Mouse (Mus musculus) spleen, postnatal 4 days (tissue): ENCODE measurements around the gene Pik3ip1.
A peak's percentile ranks its signal among the peaks of the same experiment; 100 is the strongest.

Experiments used
- DNase-seq, 2 experiments: peaks; one replicate each; pipeline ENCODE4 v3.0.0; 2022; ENCODE audit warnings: low spot score in 2 of 2

Pik3ip1 gene

DNA sequence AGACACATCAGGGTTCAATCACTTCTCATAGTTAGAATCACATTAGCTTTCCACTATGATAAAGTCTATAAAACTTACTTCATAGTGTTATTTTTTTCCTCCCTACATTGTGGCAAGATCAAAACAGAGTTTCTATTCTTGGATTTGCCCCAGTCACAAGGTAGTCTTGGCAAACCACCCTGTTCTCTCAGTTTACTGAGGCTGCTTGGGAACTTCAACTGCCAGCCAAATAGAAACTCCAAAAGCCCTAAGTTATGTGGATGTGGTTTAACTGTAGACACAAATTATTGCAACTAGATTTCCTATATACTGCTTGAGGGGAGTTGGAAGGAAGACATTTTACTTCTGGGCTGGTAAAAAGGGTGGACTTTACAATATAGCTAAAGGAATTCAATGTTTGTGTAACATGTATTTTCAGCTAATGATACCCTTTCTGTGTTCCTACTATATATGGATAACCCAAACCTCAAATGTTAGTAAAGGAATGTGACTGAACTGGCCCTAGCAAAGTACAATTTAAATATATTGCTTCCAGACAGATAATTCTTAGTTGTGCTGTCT, at the start of gene Pik3ip1:
TSS of gene Pik3ip1 (plus strand) at position 511 of the 561 bp plus-strand sequence.
- DNase-seq: no peak

GRCm38 (mm10) chr11:3282887-3283286, 47.3 kb upstream of the Pik3ip1 start:
- DNase-seq: no peak

DNA sequence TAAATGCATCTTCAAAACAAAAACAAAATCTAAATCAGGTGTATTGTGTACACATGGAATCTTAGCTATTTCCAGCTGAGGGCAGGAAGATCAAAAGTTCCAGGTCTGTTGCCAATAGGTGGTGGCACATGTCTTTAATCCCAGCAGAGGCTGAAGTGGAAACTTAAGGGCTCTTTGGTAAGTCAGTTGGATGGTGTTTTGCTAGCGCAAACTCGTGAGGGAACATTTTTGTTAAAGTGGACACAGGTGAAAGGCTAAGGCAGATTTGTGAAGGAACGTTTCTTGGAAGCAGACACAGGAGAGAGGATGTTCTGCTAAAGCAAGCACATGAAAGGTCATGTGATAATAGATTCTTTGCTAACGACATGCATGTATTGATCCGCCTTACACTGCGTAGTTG, 46.6 kb upstream of the Pik3ip1 start:
- no peak for DNase-seq

GRCm38 (mm10) chr11:3285940-3286339, 44.3 kb upstream of the Pik3ip1 start:
- DNase-seq: no peak

- DNase-seq: no peak
Observed at GRCm38 (mm10) chr11:3287131-3287530, 43.1 kb upstream of the Pik3ip1 start.

DNA sequence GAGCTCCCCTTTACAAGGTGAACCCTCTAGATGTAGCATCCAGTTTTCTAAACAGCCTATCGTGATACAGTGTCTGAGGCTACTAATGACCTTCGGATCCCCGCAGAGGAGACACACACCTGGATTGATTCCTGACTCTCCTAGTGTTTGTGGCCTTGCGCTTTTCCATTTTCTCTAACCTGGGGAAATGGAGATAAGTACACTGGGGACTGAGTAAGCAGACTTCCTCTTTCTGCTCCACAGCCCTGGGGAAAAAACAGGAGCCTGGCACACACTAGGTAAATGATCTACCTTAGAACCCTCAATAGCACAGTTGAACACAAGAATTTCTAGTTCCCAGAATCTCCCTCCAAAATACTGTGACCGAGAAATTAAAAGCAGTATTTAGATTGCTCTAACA, 42.3 kb upstream of the Pik3ip1 start:
- no peak for DNase-seq

GRCm38 (mm10) chr11:3288521-3289301, 41.5 kb upstream of the Pik3ip1 start, which contains the start of gene Patz1:
Gene Patz1 (plus strand): TSS chr11:3288874.
- DNase-seq: peak in 1 of 2 experiments; percentile 55

DNA sequence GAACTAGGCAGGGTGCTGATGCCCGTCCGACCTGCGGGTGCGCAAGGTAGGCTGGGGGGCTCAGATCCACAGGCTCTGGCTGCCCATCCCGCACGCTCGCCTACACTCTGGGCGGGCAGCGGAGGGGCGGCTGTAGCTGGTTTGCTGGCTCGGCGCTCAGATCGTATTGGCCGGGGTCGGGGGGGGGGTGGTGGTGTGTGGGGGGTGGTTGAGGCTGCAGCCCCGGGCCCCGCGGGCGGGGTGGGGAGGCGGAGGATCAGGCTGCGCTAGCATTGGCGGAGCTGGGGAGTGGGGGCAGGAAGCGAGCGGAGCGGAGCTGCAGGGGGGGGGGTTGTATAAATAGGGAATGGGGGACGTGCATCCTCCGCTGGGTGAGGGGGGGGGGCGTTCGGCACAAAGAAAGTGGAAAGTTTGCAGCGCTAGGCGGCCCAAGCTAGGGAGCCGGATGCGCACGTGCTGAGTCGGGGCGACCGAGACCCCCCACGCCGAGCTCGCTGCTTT, 40.8 kb upstream of the Pik3ip1 start:
- DNase-seq: peak; percentile 66 to 81

- peak; percentile 72 to 89 for DNase-seq
Observed at GRCm38 (mm10) chr11:3289803-3290639, 40.2 kb upstream of the Pik3ip1 start.

DNA sequence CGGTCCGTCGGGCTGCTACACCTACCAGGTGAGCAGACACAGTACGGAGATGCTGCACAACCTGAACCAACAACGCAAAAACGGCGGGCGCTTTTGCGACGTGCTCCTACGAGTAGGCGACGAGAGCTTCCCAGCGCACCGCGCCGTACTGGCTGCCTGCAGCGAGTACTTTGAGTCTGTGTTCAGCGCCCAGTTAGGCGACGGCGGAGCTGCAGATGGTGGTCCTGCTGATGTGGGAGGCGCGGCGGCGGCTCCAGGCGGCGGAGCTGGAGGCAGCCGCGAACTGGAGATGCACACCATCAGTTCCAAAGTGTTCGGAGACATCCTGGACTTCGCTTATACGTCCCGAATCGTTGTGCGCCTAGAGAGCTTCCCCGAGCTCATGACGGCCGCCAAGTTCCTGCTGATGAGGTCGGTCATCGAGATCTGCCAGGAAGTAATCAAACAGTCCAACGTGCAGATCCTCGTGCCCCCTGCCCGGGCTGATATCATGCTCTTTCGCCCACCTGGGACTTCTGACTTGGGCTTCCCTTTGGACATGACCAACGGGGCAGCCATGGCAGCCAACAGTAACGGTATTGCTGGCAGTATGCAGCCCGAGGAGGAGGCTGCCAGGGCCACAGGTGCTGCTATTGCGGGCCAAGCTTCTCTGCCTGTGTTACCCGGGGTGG, 39.4 kb upstream of the Pik3ip1 start:
- DNase-seq: peak; percentile 61 to 85

- peak; percentile 37 to 79 for DNase-seq
Observed at GRCm38 (mm10) chr11:3291311-3292061, 38.7 kb upstream of the Pik3ip1 start.

- DNase-seq: peak; percentile 70 to 84
Observed at GRCm38 (mm10) chr11:3292062-3292421, 38.2 kb upstream of the Pik3ip1 start.

- DNase-seq: no peak
Observed at GRCm38 (mm10) chr11:3292711-3293249, 37.4 kb upstream of the Pik3ip1 start.

DNA sequence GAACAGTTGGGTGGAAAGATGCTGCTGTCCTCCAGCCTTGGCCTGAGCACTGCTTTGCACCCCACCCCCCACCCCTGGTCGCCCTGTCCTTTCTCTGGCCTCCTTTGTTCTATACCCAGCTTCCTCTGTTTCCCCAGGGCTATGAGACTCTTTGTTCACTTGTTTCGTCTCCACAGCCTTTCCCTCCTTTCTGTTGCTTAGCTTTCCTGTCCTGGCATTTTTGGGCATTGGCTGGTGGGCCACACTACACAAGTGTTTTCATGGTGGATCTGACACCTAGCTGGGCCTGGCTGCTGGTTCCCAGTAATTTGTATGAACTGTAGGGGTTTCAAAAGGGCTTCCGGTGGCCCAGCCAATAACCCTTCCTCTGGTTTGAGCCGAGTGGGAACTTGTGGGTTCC, 36.8 kb upstream of the Pik3ip1 start:
- no peak for DNase-seq

DNA sequence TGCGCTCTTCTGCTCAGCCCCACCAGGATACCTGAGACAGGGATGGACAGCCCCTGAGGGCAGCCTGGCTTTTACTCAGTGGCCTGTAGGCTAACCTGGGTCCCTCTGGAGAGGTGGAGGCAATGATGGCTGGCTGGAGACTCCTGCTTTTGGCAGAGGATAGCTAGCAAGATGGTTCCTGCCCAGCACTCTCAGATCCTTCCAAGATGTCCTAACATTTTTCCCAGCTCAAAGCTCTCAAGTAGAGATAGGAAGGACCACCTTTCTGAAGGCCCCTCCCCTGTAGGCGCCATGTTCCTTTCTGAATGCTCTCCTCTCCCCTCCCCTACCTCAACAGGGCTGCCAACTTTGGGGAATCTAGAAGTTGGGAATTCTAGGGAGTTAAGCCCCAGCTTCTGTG, 35.6 kb upstream of the Pik3ip1 start:
- DNase-seq: no peak

- no peak for DNase-seq
Observed at GRCm38 (mm10) chr11:3296056-3296455, 34.1 kb upstream of the Pik3ip1 start.

- no peak for DNase-seq
Observed at GRCm38 (mm10) chr11:3297871-3298812, 32.1 kb upstream of the Pik3ip1 start.

DNA sequence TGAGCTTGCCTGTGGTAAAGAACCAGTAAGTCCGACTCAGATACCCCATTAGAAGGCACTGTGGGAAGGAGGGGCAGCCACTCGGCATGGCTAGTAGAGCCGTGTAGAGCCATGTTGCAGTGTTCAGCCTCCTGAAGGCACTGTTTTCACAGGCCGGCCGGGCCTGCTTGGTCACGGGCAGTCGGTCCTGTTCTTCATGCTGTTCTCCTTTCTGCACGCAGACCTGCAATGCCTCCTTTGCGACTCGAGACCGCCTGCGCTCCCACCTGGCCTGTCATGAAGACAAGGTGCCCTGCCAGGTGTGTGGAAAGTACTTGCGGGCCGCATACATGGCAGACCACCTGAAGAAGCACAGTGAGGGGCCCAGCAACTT, 31.4 kb upstream of the Pik3ip1 start:
- no peak for DNase-seq

- no peak for DNase-seq
Observed at GRCm38 (mm10) chr11:3301075-3301474, 29.1 kb upstream of the Pik3ip1 start.

DNA sequence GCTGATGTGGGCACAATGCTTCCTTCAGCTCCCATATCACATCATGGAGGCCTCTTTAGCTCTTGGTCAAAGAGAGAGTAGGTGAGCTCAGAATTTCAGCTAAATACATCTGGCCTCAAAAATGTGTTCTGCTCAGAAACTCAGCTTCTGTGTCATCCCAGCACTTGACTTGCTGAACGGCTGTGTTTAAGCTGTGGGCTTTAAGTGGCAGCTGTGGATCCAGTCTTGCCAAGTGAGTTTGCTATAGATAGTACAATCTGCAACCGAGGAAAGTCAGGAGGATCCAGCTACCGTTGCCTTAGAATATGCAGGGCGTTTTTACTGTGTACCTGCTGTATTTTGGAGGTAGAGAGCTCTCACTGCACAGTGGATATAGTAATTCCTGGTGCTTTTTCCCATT, 27.8 kb upstream of the Pik3ip1 start:
- no peak for DNase-seq
